Mouse (Mus musculus): ENCODE measurements around the gene Rft1. TPM values are rescaled to one million over a fixed set of nuclear protein-coding genes. Genes with fewer than 3 reads are reported as not detected.

The Rft1 gene
- total RNA-seq, 1 experiment from 2014 or later = 13.0 TPM

- ATAC-seq (ENCODE audit: extremely low read depth, insufficient number of reproducible peaks, low FRiP score, poor library complexity, severe bottlenecking) = no peak
Measured at GRCm38 (mm10) chr14:30654691-30655228, 600 bp downstream of the Rft1 start.

- no peak for ATAC-seq (ENCODE audit: extremely low read depth, insufficient number of reproducible peaks, low FRiP score, poor library complexity, severe bottlenecking)
Measured at GRCm38 (mm10) chr14:30655531-30655930, 1.4 kb downstream of the Rft1 start.

GRCm38 (mm10) chr14:30666061-30666460, 11.9 kb downstream of the Rft1 start:
- no peak for ATAC-seq (ENCODE audit: extremely low read depth, insufficient number of reproducible peaks, low FRiP score, poor library complexity, severe bottlenecking)

- no peak for ATAC-seq (ENCODE audit: extremely low read depth, insufficient number of reproducible peaks, low FRiP score, poor library complexity, severe bottlenecking)
Measured at GRCm38 (mm10) chr14:30666604-30667003, 12.4 kb downstream of the Rft1 start.

GRCm38 (mm10) chr14:30670161-30670560, 16.0 kb downstream of the Rft1 start:
- ATAC-seq (ENCODE audit: extremely low read depth, insufficient number of reproducible peaks, low FRiP score, poor library complexity, severe bottlenecking) = no peak

- no peak for ATAC-seq (ENCODE audit: extremely low read depth, insufficient number of reproducible peaks, low FRiP score, poor library complexity, severe bottlenecking)
Measured at GRCm38 (mm10) chr14:30671095-30671985, 17.2 kb downstream of the Rft1 start.

- ATAC-seq (ENCODE audit: extremely low read depth, insufficient number of reproducible peaks, low FRiP score, poor library complexity, severe bottlenecking) = peak; percentile 95
Measured at GRCm38 (mm10) chr14:30671986-30672312, 17.8 kb downstream of the Rft1 start.

GRCm38 (mm10) chr14:30674947-30675346, 20.8 kb downstream of the Rft1 start:
- ATAC-seq (ENCODE audit: extremely low read depth, insufficient number of reproducible peaks, low FRiP score, poor library complexity, severe bottlenecking) = no peak

- no peak for ATAC-seq (ENCODE audit: extremely low read depth, insufficient number of reproducible peaks, low FRiP score, poor library complexity, severe bottlenecking)
Measured at GRCm38 (mm10) chr14:30682131-30682530, 28.0 kb downstream of the Rft1 start.

GRCm38 (mm10) chr14:30690685-30691084, 36.5 kb downstream of the Rft1 start:
- ATAC-seq (ENCODE audit: extremely low read depth, insufficient number of reproducible peaks, low FRiP score, poor library complexity, severe bottlenecking) = no peak

GRCm38 (mm10) chr14:30692439-30692838, 38.3 kb downstream of the Rft1 start:
- no peak for ATAC-seq (ENCODE audit: extremely low read depth, insufficient number of reproducible peaks, low FRiP score, poor library complexity, severe bottlenecking)

GRCm38 (mm10) chr14:30694786-30695185, 40.6 kb downstream of the Rft1 start:
- ATAC-seq (ENCODE audit: extremely low read depth, insufficient number of reproducible peaks, low FRiP score, poor library complexity, severe bottlenecking) = no peak

GRCm38 (mm10) chr14:30695609-30696008, 41.4 kb downstream of the Rft1 start:
- ATAC-seq (ENCODE audit: extremely low read depth, insufficient number of reproducible peaks, low FRiP score, poor library complexity, severe bottlenecking) = no peak

GRCm38 (mm10) chr14:30697407-30698052, 43.4 kb downstream of the Rft1 start:
- ATAC-seq (ENCODE audit: extremely low read depth, insufficient number of reproducible peaks, low FRiP score, poor library complexity, severe bottlenecking) = no peak

- 0 out of 2 replicates have a peak, but pooled peaks have one; percentile 23 for ATAC-seq (ENCODE audit: extremely low read depth, insufficient number of reproducible peaks, low FRiP score, poor library complexity, severe bottlenecking)
Measured at GRCm38 (mm10) chr14:30699656-30700055, 45.5 kb downstream of the Rft1 start.

- no peak for ATAC-seq (ENCODE audit: extremely low read depth, insufficient number of reproducible peaks, low FRiP score, poor library complexity, severe bottlenecking)
Measured at GRCm38 (mm10) chr14:30702512-30702911, 48.4 kb downstream of the Rft1 start.

- no peak for ATAC-seq (ENCODE audit: extremely low read depth, insufficient number of reproducible peaks, low FRiP score, poor library complexity, severe bottlenecking)
Measured at GRCm38 (mm10) chr14:30703079-30703478, 48.9 kb downstream of the Rft1 start.

- ATAC-seq (ENCODE audit: extremely low read depth, insufficient number of reproducible peaks, low FRiP score, poor library complexity, severe bottlenecking) = no peak
Measured at GRCm38 (mm10) chr14:30704098-30704855, 50.1 kb downstream of the Rft1 start.

GRCm38 (mm10) chr14:30711892-30712291, 57.7 kb downstream of the Rft1 start:
- ATAC-seq (ENCODE audit: extremely low read depth, insufficient number of reproducible peaks, low FRiP score, poor library complexity, severe bottlenecking) = no peak
